Mouse (Mus musculus): ENCODE results near the gene Lap3. TPM values are rescaled to one million over a fixed set of nuclear protein-coding genes. Genes with fewer than 3 reads are reported as not detected.

Gene Lap3
- polyA plus RNA-seq (2015; fragmentation: Nextera tagmentation; extraction: Ambion mirVana), result 64.0 and 66.6 TPM in 2 replicates

GRCm38 (mm10) chr5:45493191-45494092, at the start of gene Lap3:
TSS of gene Lap3 (plus strand) at chr5:45493374.
- Histone ChIP-seq H3K27ac (replicated peaks) (peak within 1 kb of the TSS; percentile 81), H3K9me3 (no peaks in the 10 kb centered on the region), H3K36me3 (peaks cover 28% of the 10 kb centered on the region), H3K4me2 (peak within 1 kb of the TSS; percentile 79), H3K4me1 (peaks cover 16% of the 10 kb centered on the region), H3K9ac (peak within 1 kb of the TSS; percentile 91), H3K4me3 (peak within 1 kb of the TSS; percentile 83), H3K27me3 (replicated peaks) (peaks cover 19% of the 10 kb centered on the region)
- peak; percentile 96 for ATAC-seq (ENCODE audit: extremely low read depth, insufficient number of reproducible peaks, low FRiP score, low TSS enrichment)
- WGBS, result under 1% methylated on average over 78 of the region's 78 CpGs

- H3K4me3 ChIP-seq, result no peak overlapping the region
- no peak overlapping the region for H3K4me2 ChIP-seq
- ATAC-seq (ENCODE audit: extremely low read depth, insufficient number of reproducible peaks, low FRiP score, low TSS enrichment), result no peak
- peaks cover 20% of the 10 kb centered on the region for H3K4me1 ChIP-seq
- H3K27me3 ChIP-seq (replicated peaks), result no peaks in the 10 kb centered on the region
- H3K9me3 ChIP-seq, result no peaks in the 10 kb centered on the region
- H3K36me3 ChIP-seq, result peaks cover 36% of the 10 kb centered on the region
- 79% methylated on average over 8 of the region's 8 CpGs for WGBS
- H3K9ac ChIP-seq, result no peak overlapping the region
- H3K27ac ChIP-seq (replicated peaks), result no peak overlapping the region
These were observed 48.9 kb upstream of the Lap3 start for GRCm38 (mm10) chr5:45444130-45444832.

GRCm38 (mm10) chr5:45448676-45449075, 44.5 kb upstream of the Lap3 start:
- peaks cover 20% of the 10 kb centered on the region for H3K4me1 ChIP-seq
- H3K27ac ChIP-seq (replicated peaks), result no peak overlapping the region
- H3K27me3 ChIP-seq (replicated peaks), result peaks cover 4% of the 10 kb centered on the region; the same call in 1 of the 2 replicates
- H3K9ac ChIP-seq, result peak overlapping the region; percentile 80
- peak overlapping the region; percentile 81 for H3K4me2 ChIP-seq
- 56% methylated on average over 5 of the region's 5 CpGs for WGBS
- H3K36me3 ChIP-seq, result peaks cover 12% of the 10 kb centered on the region
- H3K9me3 ChIP-seq, result no peaks in the 10 kb centered on the region
- peak overlapping the region; percentile 62 for H3K4me3 ChIP-seq
- no peak for ATAC-seq (ENCODE audit: extremely low read depth, insufficient number of reproducible peaks, low FRiP score, low TSS enrichment)

GRCm38 (mm10) chr5:45449206-45449605, 44.0 kb upstream of the Lap3 start:
- peak overlapping the region; percentile 62 for H3K4me3 ChIP-seq
- H3K36me3 ChIP-seq, result peaks cover 7% of the 10 kb centered on the region
- H3K9ac ChIP-seq, result peak overlapping the region; percentile 80
- ATAC-seq (ENCODE audit: extremely low read depth, insufficient number of reproducible peaks, low FRiP score, low TSS enrichment), result no peak
- H3K27ac ChIP-seq (replicated peaks), result peak overlapping the region; percentile 71; the same call in 1 of the 2 replicates
- H3K9me3 ChIP-seq, result no peaks in the 10 kb centered on the region
- WGBS, result 3% methylated on average over 8 of the region's 8 CpGs
- peaks cover 20% of the 10 kb centered on the region for H3K4me1 ChIP-seq
- peak overlapping the region; percentile 81 for H3K4me2 ChIP-seq
- peaks cover 7% of the 10 kb centered on the region; the same call in 1 of the 2 replicates for H3K27me3 ChIP-seq (replicated peaks)

- Histone ChIP-seq H3K4me1 (peaks cover 20% of the 10 kb centered on the region), H3K4me2 (peak within 1 kb of the TSS; percentile 81), H3K4me3 (peak within 1 kb of the TSS; percentile 62), H3K9me3 (no peaks in the 10 kb centered on the region), H3K36me3 (no peaks in the 10 kb centered on the region; the same call in 1 of the 2 replicates), H3K27ac (replicated peaks) (peak within 1 kb of the TSS; percentile 71), H3K9ac (peak within 1 kb of the TSS; percentile 80), H3K27me3 (replicated peaks) (peaks cover 7% of the 10 kb centered on the region; the same call in 1 of the 2 replicates)
- under 1% methylated on average over 70 of the region's 70 CpGs for WGBS
- peak; percentile 99 for ATAC-seq (ENCODE audit: extremely low read depth, insufficient number of reproducible peaks, low FRiP score, low TSS enrichment)
These were observed 43.1 kb upstream of the Lap3 start, which contains the start of gene Qdpr for GRCm38 (mm10) chr5:45449831-45450716. TSS of gene Qdpr (minus strand) at chr5:45450236.

GRCm38 (mm10) chr5:45453451-45453850, 39.7 kb upstream of the Lap3 start, which contains the start of gene Clrn2:
TSS of gene Clrn2 (plus strand) at chr5:45453751.
- Histone ChIP-seq H3K27me3 (replicated peaks) (peaks cover 10% of the 10 kb centered on the region; the same call in 1 of the 2 replicates), H3K27ac (replicated peaks) (no peak within 1 kb of the TSS), H3K4me3 (no peak within 1 kb of the TSS), H3K9ac (no peak within 1 kb of the TSS), H3K4me2 (no peak within 1 kb of the TSS), H3K4me1 (peaks cover 15% of the 10 kb centered on the region), H3K36me3 (no peaks in the 10 kb centered on the region), H3K9me3 (no peaks in the 10 kb centered on the region)
- ATAC-seq (ENCODE audit: extremely low read depth, insufficient number of reproducible peaks, low FRiP score, low TSS enrichment), result no peak
- 70% methylated on average over 6 of the region's 6 CpGs for WGBS

- no peak overlapping the region for H3K9ac ChIP-seq
- no peak overlapping the region for H3K4me3 ChIP-seq
- no peaks in the 10 kb centered on the region for H3K9me3 ChIP-seq
- H3K27me3 ChIP-seq (replicated peaks), result peaks cover 10% of the 10 kb centered on the region; the same call in 1 of the 2 replicates
- H3K4me2 ChIP-seq, result no peak overlapping the region
- H3K27ac ChIP-seq (replicated peaks), result no peak overlapping the region
- no peak for ATAC-seq (ENCODE audit: extremely low read depth, insufficient number of reproducible peaks, low FRiP score, low TSS enrichment)
- no peaks in the 10 kb centered on the region for H3K36me3 ChIP-seq
- 39% methylated on average over 9 of the region's 9 CpGs for WGBS
- H3K4me1 ChIP-seq, result peaks cover 5% of the 10 kb centered on the region
These were observed 38.7 kb upstream of the Lap3 start for GRCm38 (mm10) chr5:45454456-45454855.

- no peaks in the 10 kb centered on the region for H3K36me3 ChIP-seq
- ATAC-seq (ENCODE audit: extremely low read depth, insufficient number of reproducible peaks, low FRiP score, low TSS enrichment), result no peak
- H3K4me1 ChIP-seq, result 0 out of 2 replicates have a peak, but pooled peaks cover 6% of the 10 kb centered on the region
- H3K27ac ChIP-seq (replicated peaks), result no peak overlapping the region
- no peak overlapping the region for H3K9ac ChIP-seq
- H3K9me3 ChIP-seq, result no peaks in the 10 kb centered on the region
- peaks cover 36% of the 10 kb centered on the region for H3K27me3 ChIP-seq (replicated peaks)
- no peak overlapping the region for H3K4me3 ChIP-seq
- 32% methylated on average over 7 of the region's 7 CpGs for WGBS
- H3K4me2 ChIP-seq, result no peak overlapping the region
These were observed 20.2 kb upstream of the Lap3 start for GRCm38 (mm10) chr5:45472880-45473450.

- Histone ChIP-seq H3K4me1 (0 out of 2 replicates have a peak, but pooled peaks cover 6% of the 10 kb centered on the region), H3K4me3 (no peak overlapping the region), H3K4me2 (no peak overlapping the region), H3K9ac (no peak overlapping the region), H3K27ac (replicated peaks) (no peak overlapping the region), H3K36me3 (no peaks in the 10 kb centered on the region), H3K9me3 (no peaks in the 10 kb centered on the region), H3K27me3 (replicated peaks) (peaks cover 38% of the 10 kb centered on the region)
- 76% methylated on average over 1 of the region's 1 CpGs for WGBS
- ATAC-seq (ENCODE audit: extremely low read depth, insufficient number of reproducible peaks, low FRiP score, low TSS enrichment), result no peak
These were observed 19.7 kb upstream of the Lap3 start for GRCm38 (mm10) chr5:45473521-45473920.

- H3K9ac ChIP-seq, result no peak overlapping the region
- ATAC-seq (ENCODE audit: extremely low read depth, insufficient number of reproducible peaks, low FRiP score, low TSS enrichment), result no peak
- peaks cover 41% of the 10 kb centered on the region for H3K27me3 ChIP-seq (replicated peaks)
- H3K36me3 ChIP-seq, result no peaks in the 10 kb centered on the region
- H3K9me3 ChIP-seq, result no peaks in the 10 kb centered on the region
- H3K4me1 ChIP-seq, result 0 out of 2 replicates have a peak, but pooled peaks cover 6% of the 10 kb centered on the region
- 26% methylated on average over 6 of the region's 6 CpGs for WGBS
- H3K27ac ChIP-seq (replicated peaks), result no peak overlapping the region
- no peak overlapping the region for H3K4me3 ChIP-seq
- H3K4me2 ChIP-seq, result no peak overlapping the region
These were observed 19.0 kb upstream of the Lap3 start for GRCm38 (mm10) chr5:45474215-45474614.
